Mouse (Mus musculus): ENCODE data around the gene Vsig10.

- TF ChIP-seq POLR2A (IDR thresholded peaks at IDR 0.05; ENCODE audit: extremely low read depth, insufficient read depth, low read length) (no peak), CTCF (IDR thresholded peaks at IDR 0.05; ENCODE audit: low read depth, low read length) (no peak)
Measured at GRCm38 (mm10) chr5:117269395-117269794, 49.5 kb upstream of the Vsig10 start.
